Mouse (Mus musculus) lung, embryonic 16.5 days (tissue): Measurements from ENCODE around the gene Rars. TPM values are rescaled to one million over a fixed set of nuclear protein-coding genes. Genes with fewer than 3 reads are reported as not detected.
"Not testable (repeated sequence)": the region's sequence is repeated elsewhere in the genome, so short reads cannot be mapped to it uniquely, and the experiment has no call there.

ENCODE experiments used
- ATAC-seq: fragments of 200-750 bp; cut with Nextera tagmentation; 2 replicates; pipeline ENCODE4 v1.8.0; 2017; ENCODE audit warnings: low read depth, mild to moderate bottlenecking, moderate library complexity
- H3K27ac ChIP-seq: fragments of 300-500 bp; sonication (generic); 2 replicates; pipeline ENCODE4 v1.5.1; 2014; ENCODE audit warnings: mild to moderate bottlenecking, control low read depth, low read length
- H3K27me3 ChIP-seq: fragments of 300-500 bp; sonication (generic); 2 replicates; pipeline ENCODE4 v1.6.1; 2014; ENCODE audit warnings: low read depth, low read length, mixed read lengths; ENCODE audit not compliant: control insufficient read depth, insufficient read depth
- H3K36me3 ChIP-seq: fragments of 300-500 bp; sonication (generic); 2 replicates; pipeline ENCODE4 v1.6.1; 2014; ENCODE audit warnings: low read length; ENCODE audit not compliant: control insufficient read depth, insufficient read depth
- H3K4me1 ChIP-seq: fragments of 300-500 bp; sonication (generic); replicated peaks from 2 replicates; pipeline ENCODE4 v1.6.1; 2014; ENCODE audit warnings: low read length, mixed read lengths; ENCODE audit not compliant: control insufficient read depth, insufficient read depth
- H3K4me2 ChIP-seq: fragments of 300-500 bp; sonication (generic); 2 replicates; pipeline ENCODE4 v1.6.1; 2014; ENCODE audit warnings: low read depth, low read length, control low read depth
- H3K4me3 ChIP-seq: fragments of 300-500 bp; sonication (generic); 2 replicates; pipeline ENCODE4 v1.5.1; 2014; ENCODE audit warnings: mild to moderate bottlenecking, low read length, control low read depth
- H3K9ac ChIP-seq: fragments of 300-500 bp; sonication (generic); 2 replicates; pipeline ENCODE4 v1.6.1; 2014; ENCODE audit warnings: low read length, control low read depth
- H3K9me3 ChIP-seq: fragments of 300-500 bp; sonication (generic); 2 replicates; pipeline ENCODE4 v1.6.1; 2016; ENCODE audit warnings: low read length; ENCODE audit not compliant: control insufficient read depth
- WGBS: fragments of 180-500 bp; shearing (Covaris S2); extraction: QIAGEN DNeasy Blood & Tissue Kit; methylation state at CpG from one replicate; pipeline ENCODE4 v1.1.7; 2014; 5-methylcytosine and 5-hydroxymethylcytosine counted together
- polyA plus RNA-seq: library from polyadenylated mRNA; unstranded; fragments of >200 nt; fragmentation: Nextera tagmentation; extraction: Ambion mirVana; gene quantifications from 2 replicates; pipeline ENCODE4 v1.2.1, GENCODE M21; 2015

Gene Rars
- polyA plus RNA-seq, 1 experiment from 2014 or later = 74.9 TPM

- Histone ChIP-seq H3K4me1 (peaks cover 7% of the 10 kb centered on the region; the same call in 1 of the 2 replicates), H3K4me2 (no peak overlapping the region), H3K27me3 (no peaks in the 10 kb centered on the region), H3K4me3 (no peak overlapping the region), H3K27ac (no peak overlapping the region), H3K9ac (no peak overlapping the region), H3K9me3 (no peaks in the 10 kb centered on the region), H3K36me3 (no peaks in the 10 kb centered on the region)
- ATAC-seq = no peak
- 87% methylated on average over 5 of the region's 5 CpGs for WGBS
Observed at GRCm38 (mm10) chr11:35863653-35864052, 29.3 kb upstream of the Rars start.

- Histone ChIP-seq H3K9ac (no peak overlapping the region), H3K4me1 (no peaks in the 10 kb centered on the region), H3K27ac (no peak overlapping the region), H3K27me3 (no peaks in the 10 kb centered on the region), H3K9me3 (no peaks in the 10 kb centered on the region), H3K36me3 (peaks cover 2% of the 10 kb centered on the region; the same call in 1 of the 2 replicates), H3K4me3 (no peak overlapping the region), H3K4me2 (no peak overlapping the region)
- WGBS = 69% methylated on average over 12 of the region's 12 CpGs
- no peak for ATAC-seq
Observed at GRCm38 (mm10) chr11:35857395-35858067, 23.2 kb upstream of the Rars start.

GRCm38 (mm10) chr11:35856359-35857040 lies 22.2 kb upstream of the Rars start:
- H3K27me3 ChIP-seq = no peaks in the 10 kb centered on the region
- H3K9me3 ChIP-seq = no peaks in the 10 kb centered on the region
- no peak overlapping the region for H3K27ac ChIP-seq
- H3K4me1 ChIP-seq = no peaks in the 10 kb centered on the region
- H3K4me3 ChIP-seq = no peak overlapping the region
- H3K9ac ChIP-seq = no peak overlapping the region
- ATAC-seq = no peak
- no peak overlapping the region for H3K4me2 ChIP-seq
- 60% methylated on average over 11 of the region's 11 CpGs for WGBS
- H3K36me3 ChIP-seq = peaks cover 5% of the 10 kb centered on the region; the same call in 1 of the 2 replicates

GRCm38 (mm10) chr11:35855567-35855966 lies 21.3 kb upstream of the Rars start:
- Histone ChIP-seq H3K4me3 (no peak overlapping the region), H3K4me2 (no peak overlapping the region), H3K27ac (no peak overlapping the region), H3K36me3 (peaks cover 5% of the 10 kb centered on the region; the same call in 1 of the 2 replicates), H3K27me3 (no peaks in the 10 kb centered on the region), H3K9ac (no peak overlapping the region), H3K4me1 (no peaks in the 10 kb centered on the region), H3K9me3 (no peaks in the 10 kb centered on the region)
- 77% methylated on average over 7 of the region's 9 CpGs for WGBS
- ATAC-seq = no peak

- no peaks in the 10 kb centered on the region for H3K27me3 ChIP-seq
- no peak overlapping the region for H3K4me3 ChIP-seq
- H3K4me2 ChIP-seq = no peak overlapping the region
- peaks cover 5% of the 10 kb centered on the region; the same call in 1 of the 2 replicates for H3K36me3 ChIP-seq
- WGBS = 78% methylated on average over 5 of the region's 5 CpGs
- no peak overlapping the region for H3K9ac ChIP-seq
- H3K4me1 ChIP-seq = no peaks in the 10 kb centered on the region
- no peak for ATAC-seq
- no peak overlapping the region for H3K27ac ChIP-seq
- no peaks in the 10 kb centered on the region for H3K9me3 ChIP-seq
Observed at GRCm38 (mm10) chr11:35854941-35855340, 20.6 kb upstream of the Rars start.

GRCm38 (mm10) chr11:35853651-35854050 lies 19.3 kb upstream of the Rars start:
- no peaks in the 10 kb centered on the region for H3K4me1 ChIP-seq
- no peaks in the 10 kb centered on the region for H3K27me3 ChIP-seq
- no peak for ATAC-seq
- no peak overlapping the region for H3K4me3 ChIP-seq
- H3K36me3 ChIP-seq = peaks cover 7% of the 10 kb centered on the region; the same call in 1 of the 2 replicates
- H3K27ac ChIP-seq = no peak overlapping the region
- WGBS = 95% methylated on average over 4 of the region's 4 CpGs
- H3K9me3 ChIP-seq = no peaks in the 10 kb centered on the region
- H3K9ac ChIP-seq = no peak overlapping the region
- no peak overlapping the region for H3K4me2 ChIP-seq

- ATAC-seq = no peak
- Histone ChIP-seq H3K36me3 (peaks cover 7% of the 10 kb centered on the region; the same call in 1 of the 2 replicates), H3K9ac (no peak overlapping the region), H3K4me1 (no peaks in the 10 kb centered on the region), H3K27me3 (no peaks in the 10 kb centered on the region), H3K27ac (no peak overlapping the region), H3K9me3 (no peaks in the 10 kb centered on the region), H3K4me2 (no peak overlapping the region), H3K4me3 (no peak overlapping the region)
- WGBS = 56% methylated on average over 4 of the region's 4 CpGs
Observed at GRCm38 (mm10) chr11:35852731-35853130, 18.4 kb upstream of the Rars start.

- WGBS = 85% methylated on average over 9 of the region's 9 CpGs
- Histone ChIP-seq H3K36me3 (peaks cover 5% of the 10 kb centered on the region), H3K4me1 (no peaks in the 10 kb centered on the region), H3K4me2 (no peak overlapping the region), H3K4me3 (no peak overlapping the region), H3K9ac (no peak overlapping the region), H3K9me3 (no peaks in the 10 kb centered on the region), H3K27ac (no peak overlapping the region), H3K27me3 (no peaks in the 10 kb centered on the region)
- no peak for ATAC-seq
Observed at GRCm38 (mm10) chr11:35844299-35844698, 10.0 kb upstream of the Rars start.

GRCm38 (mm10) chr11:35842560-35842959 lies 8.3 kb upstream of the Rars start:
- not testable (repeated sequence) for H3K4me2 ChIP-seq, ATAC-seq

More at GRCm38 (mm10) chr11:35842560-35842959, 8.3 kb upstream of the Rars start:
- not testable (repeated sequence) for H3K36me3 ChIP-seq, H3K9me3 ChIP-seq, H3K4me1 ChIP-seq, H3K4me3 ChIP-seq, H3K9ac ChIP-seq, H3K27ac ChIP-seq, H3K27me3 ChIP-seq
- WGBS = 77% methylated on average over 4 of the region's 4 CpGs
